Mouse (Mus musculus) skeletal muscle tissue, postnatal 0 days (tissue): ENCODE measurements around the gene Abcb8. TPM values are rescaled to one million over a fixed set of nuclear protein-coding genes. Genes with fewer than 3 reads are reported as not detected.

Source experiments
- polyA plus RNA-seq: library from polyadenylated mRNA; unstranded; fragments of >200 nt; fragmentation: Nextera tagmentation; extraction: Ambion mirVana; gene quantifications from 2 replicates; pipeline ENCODE4 v1.2.1, GENCODE M21; 2015

The Abcb8 gene
- polyA plus RNA-seq, result 38.2 and 38.4 TPM in 2 replicates

DNA sequence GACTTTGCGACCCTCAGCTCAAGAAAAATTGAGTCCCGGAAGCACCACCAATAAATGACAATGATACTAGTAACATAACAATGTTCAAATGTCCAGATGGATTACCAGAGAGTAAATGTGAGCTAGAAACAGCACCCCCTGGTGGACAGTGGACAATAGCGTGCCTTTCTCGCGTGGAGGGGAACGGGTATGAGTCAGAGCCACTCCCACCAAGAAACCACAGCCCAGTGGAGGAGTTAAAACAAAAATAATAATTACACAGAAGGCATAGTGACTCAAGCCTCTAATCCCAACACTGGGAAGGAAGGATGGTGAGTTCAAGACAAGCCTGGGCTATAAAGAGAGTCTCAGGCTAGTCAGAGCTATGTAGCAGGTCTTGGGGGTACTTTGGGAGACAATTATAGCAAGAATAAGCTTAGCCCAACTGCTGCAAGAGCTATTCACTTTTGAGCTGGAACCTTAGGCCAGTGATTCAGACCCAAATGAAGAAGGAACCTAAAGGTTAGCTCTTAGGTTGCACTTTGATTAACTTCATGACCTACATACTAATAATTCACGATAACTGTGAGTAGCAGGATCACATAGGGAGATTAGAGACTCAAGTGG is at the start of gene Abcb8:
Abcb8 (plus strand) TSS at position 272 of the 606 bp plus-strand sequence.

DNA sequence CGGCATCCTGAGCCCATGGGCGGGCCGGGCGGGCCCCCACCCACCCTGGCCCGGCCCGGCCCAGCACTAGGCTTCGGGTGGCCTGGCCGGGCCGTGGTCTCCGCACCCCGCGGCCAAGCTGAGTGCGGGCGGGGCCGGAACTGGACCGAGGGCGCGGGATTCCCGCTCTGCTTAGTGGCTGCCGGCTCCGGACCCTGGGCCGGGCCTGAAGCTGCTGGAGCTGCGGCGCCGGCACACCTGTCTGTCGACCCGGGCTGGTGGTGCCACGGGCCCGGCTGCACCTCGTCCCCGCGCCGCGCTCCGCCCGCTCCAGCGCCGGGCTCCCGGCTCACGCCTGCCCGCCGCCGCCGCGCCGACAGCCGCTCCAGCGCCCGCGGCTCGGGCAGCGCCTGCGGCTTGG is 42.2 kb upstream of the Abcb8 start, which contains the start of gene Kcnh2:
Kcnh2 (minus strand) TSS at position 327 of the 400 bp plus-strand sequence.

DNA sequence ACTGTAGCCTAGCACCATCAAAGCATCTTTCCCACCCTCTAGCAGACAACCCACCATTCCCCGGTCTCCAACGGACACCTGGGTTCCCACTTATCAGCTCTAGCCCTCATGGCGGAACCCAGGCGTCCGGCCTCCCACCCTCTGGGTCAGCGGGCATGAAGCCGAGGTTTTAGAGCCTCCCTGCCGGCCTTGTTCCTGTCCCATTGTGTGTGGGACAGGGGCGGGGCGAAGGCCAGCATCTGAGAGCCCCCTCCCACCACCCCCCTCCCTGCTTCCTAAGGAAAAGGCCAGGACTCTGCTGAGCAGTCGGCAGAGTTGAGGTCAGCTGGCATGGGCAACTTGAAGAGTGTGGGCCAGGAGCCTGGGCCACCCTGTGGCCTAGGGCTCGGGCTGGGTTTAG is 29.0 kb upstream of the Abcb8 start, which contains the start of gene Nos3:
Nos3 (plus strand) TSS at position 303 of the 400 bp plus-strand sequence.

DNA sequence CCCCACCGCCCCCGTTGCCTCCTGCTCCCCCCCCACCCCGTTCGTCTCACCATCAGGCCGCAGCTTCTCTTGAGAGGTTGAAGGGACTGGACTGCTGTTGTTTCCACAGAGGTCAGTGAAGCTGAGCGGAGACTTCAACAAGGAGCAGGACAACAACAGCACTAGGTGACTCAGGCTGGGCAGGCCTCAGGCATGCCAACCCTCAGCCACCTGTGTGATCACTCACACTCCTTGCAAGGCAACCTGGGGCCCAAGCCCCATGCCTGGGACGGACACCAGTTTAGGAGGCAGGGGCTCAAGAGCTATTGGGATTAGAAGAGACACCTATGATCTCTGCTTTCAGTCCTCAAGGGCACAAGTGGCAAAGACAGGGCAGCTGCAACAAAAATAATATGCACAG is 1.6 kb upstream of the Abcb8 start, which contains the start of gene Atg9b:
Atg9b (minus strand) TSS at position 280 of the 400 bp plus-strand sequence.

DNA sequence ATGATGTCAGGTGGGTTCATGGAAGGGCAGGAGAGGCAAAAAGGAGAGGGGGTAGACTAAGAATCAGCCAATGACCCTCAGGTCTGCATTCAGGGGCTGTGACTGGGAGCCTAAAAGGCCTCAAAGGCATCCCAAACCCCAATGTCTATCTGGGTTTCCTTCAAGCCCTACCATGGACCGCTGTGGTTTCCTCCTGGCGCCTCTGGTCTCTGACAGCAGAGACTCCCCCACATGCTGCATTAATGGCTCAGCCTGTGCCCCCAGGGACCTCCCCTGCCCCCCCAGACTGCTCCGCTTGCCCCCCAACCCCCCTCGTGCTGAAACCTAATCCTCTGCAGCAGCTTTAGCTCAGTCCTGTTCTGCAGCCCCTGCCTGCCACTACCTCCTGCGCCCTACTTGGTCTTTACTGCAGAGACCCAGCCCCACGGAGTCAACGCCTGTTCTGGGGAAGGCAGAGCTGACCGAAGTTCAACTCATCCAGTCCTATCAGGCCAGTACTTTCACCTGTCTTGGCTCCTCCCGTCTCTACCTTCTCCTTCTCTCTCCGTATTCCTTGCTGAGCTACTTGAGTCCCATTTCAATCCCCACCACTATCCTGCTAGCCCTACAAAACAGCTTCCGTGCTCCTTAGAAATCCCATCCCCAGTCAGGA is 19.7 kb downstream of the Abcb8 start, which contains the start of gene Asic3:
Asic3 (plus strand) TSS at position 351 of the 652 bp plus-strand sequence.

DNA sequence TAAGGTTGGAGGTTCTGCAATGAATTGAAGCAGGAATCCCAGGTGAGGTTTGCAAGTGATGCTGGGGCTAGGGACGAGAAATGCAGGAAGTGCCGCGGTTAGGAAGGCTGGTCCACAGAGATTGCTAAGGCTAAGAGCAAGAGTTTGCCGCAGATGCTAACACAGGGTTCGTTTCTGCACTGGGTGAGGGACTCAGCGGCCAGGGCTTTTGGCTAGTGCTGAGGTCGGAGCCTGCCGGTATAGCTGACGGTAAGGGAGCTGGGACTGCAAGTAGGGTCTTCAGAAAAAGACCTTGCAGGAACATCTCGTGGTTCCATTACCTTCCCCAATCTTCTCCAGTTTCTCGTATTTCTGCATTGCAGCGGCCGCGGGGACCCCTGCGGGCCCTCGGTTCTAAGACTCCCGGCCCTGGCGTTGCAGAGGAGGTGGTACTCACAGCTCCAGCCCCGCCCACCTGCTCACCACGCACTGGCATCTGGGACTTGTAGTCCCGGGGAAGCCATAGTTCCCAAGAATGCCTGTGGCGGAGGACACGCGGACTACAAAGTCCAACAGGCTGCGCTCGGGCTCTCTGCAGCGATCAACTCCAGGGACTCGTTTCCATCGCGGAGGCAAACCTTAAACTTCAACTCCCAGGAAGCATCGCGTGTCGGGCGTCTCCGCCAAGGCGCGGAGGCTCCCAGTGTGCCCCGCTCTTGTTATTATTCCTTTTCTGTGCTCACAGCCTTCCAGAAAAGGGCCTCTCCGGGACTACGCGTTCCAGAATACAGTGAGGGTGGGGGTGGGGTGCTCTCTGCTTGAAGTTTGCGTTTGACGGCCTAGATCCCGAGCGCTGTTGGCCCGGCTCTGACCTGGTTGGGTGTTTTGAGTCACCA is 29.9 kb downstream of the Abcb8 start, which contains the start of the genes Cdk5 and Slc4a2:
Cdk5 (minus strand) TSS at position 402 of the 875 bp plus-strand sequence.
Slc4a2 (plus strand) TSS at position 709 of the 875 bp plus-strand sequence.

DNA sequence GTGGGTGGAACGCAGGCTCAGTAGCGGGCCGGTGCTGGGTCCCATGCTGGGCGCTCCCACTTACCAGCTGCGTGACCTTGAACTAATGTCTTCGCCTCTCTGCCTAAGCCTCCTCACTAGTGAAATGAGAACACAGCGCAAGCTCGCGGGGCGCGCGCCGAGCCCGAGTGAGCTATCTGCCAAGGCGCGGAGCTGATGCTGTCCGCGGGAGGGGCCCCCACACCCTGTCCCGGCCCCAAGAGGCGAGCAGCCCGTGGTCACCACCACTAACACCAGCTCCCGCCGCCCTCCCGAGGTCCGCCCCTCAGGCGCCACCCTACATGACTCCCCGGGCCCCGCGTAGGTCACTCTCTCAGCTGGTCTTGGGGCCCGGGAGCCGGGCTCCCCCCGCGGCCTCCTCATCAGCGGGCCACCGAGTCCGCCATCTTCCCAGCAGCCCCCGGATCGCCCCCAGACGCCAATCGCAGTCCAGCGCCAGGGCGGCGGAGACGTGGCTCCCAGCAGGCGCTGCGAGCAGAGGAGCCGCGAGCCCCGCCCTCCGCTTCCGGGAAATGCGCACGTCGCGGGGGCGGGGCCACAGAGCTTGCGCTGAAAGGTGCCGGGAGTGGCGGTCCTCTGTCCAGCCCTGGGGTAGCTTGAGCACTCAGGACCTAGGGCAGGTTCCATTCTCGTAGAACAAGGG is 51.4 kb downstream of the Abcb8 start, which contains the start of gene Fastk:
Fastk (minus strand) TSS at position 542 of the 682 bp plus-strand sequence.

DNA sequence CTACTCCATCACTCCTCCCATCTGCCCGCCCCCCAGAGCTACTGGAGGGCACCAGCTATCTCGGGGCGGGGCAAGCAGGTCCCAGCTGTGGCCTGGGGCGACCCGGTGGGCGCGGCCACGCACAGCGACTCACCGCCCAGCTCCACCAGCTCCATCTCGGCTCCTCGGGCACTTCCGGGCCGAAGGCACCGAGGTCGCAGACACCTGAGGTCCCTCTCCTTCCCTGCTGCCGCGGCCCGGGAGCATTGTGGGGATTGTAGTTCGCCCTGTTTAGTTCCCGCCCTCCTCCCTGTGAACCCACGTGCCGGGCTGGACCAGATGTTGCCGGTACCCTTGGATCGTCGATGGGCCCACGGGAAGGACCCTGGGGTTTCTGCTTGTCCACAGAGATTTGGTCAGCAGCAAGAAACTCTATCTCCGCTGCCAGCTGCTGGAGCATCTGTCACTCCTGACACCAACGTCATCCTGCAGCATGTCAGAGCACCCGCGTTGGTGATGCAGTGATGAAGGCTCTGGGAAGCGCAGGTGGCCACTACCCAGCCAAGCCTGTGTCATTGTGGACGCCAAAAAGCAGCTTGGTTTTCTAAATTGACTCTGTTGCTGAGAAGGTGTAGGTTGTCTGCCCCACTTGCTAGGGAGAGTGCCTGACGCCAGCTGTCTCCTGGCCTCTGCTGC is 54.3 kb downstream of the Abcb8 start, which contains the start of gene Tmub1:
Tmub1 (minus strand) TSS at position 231 of the 675 bp plus-strand sequence.

DNA sequence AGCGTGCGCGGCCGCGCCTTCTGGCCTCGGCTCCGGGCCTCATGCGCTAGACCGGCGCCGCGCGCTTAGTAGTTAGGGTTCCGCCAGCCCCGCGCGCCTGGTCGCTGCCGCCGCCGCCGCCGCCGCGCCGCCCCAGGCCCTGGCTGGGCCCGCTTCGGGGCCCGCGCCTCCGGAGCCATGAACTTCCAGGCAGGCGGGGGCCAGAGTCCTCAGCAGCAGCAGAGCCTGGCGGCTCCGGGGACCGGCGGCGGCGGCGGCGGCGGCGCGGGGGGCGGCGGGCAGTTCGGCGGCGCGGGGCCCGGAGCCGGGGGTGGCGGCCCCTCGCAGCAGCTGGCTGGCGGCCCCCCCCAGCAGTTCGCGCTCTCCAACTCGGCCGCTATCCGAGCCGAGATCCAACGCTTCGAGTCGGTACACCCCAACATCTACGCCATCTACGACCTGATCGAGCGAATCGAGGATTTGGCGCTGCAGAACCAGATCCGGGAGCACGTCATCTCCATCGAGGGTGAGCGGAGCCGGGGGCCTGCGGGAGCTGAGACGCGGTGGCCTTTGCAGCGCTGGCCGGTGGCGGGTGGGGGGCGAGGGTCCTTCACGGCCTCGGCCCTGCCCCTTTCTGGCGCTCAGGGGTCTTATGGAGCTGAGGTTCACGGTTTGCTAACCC is 58.7 kb downstream of the Abcb8 start, which contains the start of gene Agap3:
Agap3 (plus strand) TSS at position 148 of the 661 bp plus-strand sequence.

Other genes starting within 250 kb of the Abcb8 start
- 9.1 and 10.7 TPM in 2 replicates for gene Nupl2, start 228.7 kb upstream of the Abcb8 start, polyA plus RNA-seq
- gene Kcnh2, start 42.1 kb upstream of the Abcb8 start, polyA plus RNA-seq, result 8.1 and 9.1 TPM in 2 replicates
- 5.7 and 7.6 TPM in 2 replicates for gene Nos3, start 28.9 kb upstream of the Abcb8 start, polyA plus RNA-seq
- 0.95 and 1.6 TPM in 2 replicates for gene Atg9b, start 1.5 kb upstream of the Abcb8 start, polyA plus RNA-seq
- gene Asic3, start 19.7 kb downstream of the Abcb8 start, polyA plus RNA-seq, result 0.17 and 0.22 TPM in 2 replicates
- 25.7 and 28.3 TPM in 2 replicates for gene Cdk5, start 29.9 kb downstream of the Abcb8 start, polyA plus RNA-seq
- 13.1 and 15.1 TPM in 2 replicates for gene Slc4a2, start 30.2 kb downstream of the Abcb8 start, polyA plus RNA-seq
- 149 and 150 TPM in 2 replicates for gene Fastk, start 51.6 kb downstream of the Abcb8 start, polyA plus RNA-seq
- gene Tmub1, start 54.2 kb downstream of the Abcb8 start, polyA plus RNA-seq, result 12.3 and 12.7 TPM in 2 replicates
- 25.8 and 29.3 TPM in 2 replicates for gene Agap3, start 58.5 kb downstream of the Abcb8 start, polyA plus RNA-seq
- not detected in 2 replicates for gene Gbx1, start 133.5 kb downstream of the Abcb8 start, polyA plus RNA-seq
- 14.7 and 14.9 TPM in 2 replicates for gene Asb10, start 147.3 kb downstream of the Abcb8 start, polyA plus RNA-seq
- 0.04 TPM in 1 of 2 replicates, not detected in the other for gene 4931409K22Rik, start 163.1 kb downstream of the Abcb8 start, polyA plus RNA-seq
- 53.7 and 54.0 TPM in 2 replicates for gene Abcf2, start 183.8 kb downstream of the Abcb8 start, polyA plus RNA-seq
- gene Chpf2, start 193.1 kb downstream of the Abcb8 start, polyA plus RNA-seq, result 18.3 and 20.0 TPM in 2 replicates
- 56.4 and 71.2 TPM in 2 replicates for gene Smarcd3, start 230.7 kb downstream of the Abcb8 start, polyA plus RNA-seq